Mouse (Mus musculus) adrenal gland, postnatal 4 days (tissue): ENCODE measurements around the gene Stac2. TPM values are rescaled to one million over a fixed set of nuclear protein-coding genes. Genes with fewer than 3 reads are reported as not detected.

ENCODE experiments used
- DNase-seq, 2 experiments: peaks; one replicate each; pipeline ENCODE4 v3.0.0; 2021 to 2022; ENCODE audit warnings: low spot score in 2 of 2, mixed read lengths in 2 of 2
- long read RNA-seq, 2 experiments: library from polyadenylated mRNA; stranded (forward); transcript quantifications; one replicate each; pipeline ENCODE4 v2.0.0; 2021
- total RNA-seq, 2 experiments: library from RNA; stranded (reverse); gene quantifications; 2 replicates each; pipeline ENCODE4 v1.2.3; 2021

The Stac2 gene
- 1 to 10 TPM; 4.1 to 4.8 TPM for total RNA-seq
- long read RNA-seq, experiment 1, partial matches to known transcripts = 0 of 1 reads
- long read RNA-seq, experiment 1, other reads (novel, unspliced or antisense) = 0 of 1 reads
- long read RNA-seq, experiment 2, partial matches to known transcripts = 0 of 2 reads
- long read RNA-seq, experiment 2, other reads (novel, unspliced or antisense) = 2 of 2 reads

DNA sequence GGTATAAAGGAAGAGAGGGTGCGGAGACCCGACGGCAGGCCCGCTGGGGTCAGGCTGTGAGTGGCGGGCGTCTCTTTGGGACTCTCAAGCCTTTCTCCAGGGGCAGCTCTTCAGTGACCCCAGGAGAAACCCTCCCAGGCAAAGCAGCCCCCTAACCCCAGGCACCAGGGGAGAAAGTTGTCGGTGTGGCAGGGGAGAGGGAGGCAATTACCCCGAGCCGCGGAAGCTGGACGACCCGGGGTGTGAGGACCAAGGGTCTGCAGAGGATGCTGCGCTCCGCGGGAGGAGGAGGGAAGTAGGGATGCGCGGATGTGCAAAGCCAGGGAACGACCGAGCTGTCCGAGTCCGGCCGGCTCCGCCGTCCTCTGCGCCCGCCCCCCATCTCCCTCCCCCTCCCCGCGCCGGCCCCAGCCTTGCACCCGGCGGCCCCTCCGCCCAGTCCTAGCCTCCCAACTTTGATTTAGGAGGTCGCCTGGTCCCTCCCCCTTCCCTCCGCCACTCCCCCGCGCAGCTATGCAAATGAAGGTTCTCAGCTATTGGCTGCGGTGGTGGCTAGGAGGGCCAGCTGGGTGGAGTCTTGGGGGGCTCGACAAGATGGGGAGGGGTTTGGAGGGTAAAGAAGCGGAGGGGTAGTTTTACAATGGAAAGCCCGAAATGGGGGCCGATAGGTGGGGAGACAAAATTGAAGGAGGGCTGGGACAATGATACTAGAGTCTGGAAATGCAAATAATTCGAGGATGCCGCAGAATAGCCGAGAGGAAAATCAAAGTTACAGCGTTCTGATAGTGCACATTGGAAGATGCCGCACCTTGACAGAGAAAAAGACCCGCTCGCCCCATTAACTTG, at the start of gene Stac2:
Stac2 (minus strand) TSS at position 474 of the 846 bp plus-strand sequence.
- peak; percentile 47 to 59 for DNase-seq

DNA sequence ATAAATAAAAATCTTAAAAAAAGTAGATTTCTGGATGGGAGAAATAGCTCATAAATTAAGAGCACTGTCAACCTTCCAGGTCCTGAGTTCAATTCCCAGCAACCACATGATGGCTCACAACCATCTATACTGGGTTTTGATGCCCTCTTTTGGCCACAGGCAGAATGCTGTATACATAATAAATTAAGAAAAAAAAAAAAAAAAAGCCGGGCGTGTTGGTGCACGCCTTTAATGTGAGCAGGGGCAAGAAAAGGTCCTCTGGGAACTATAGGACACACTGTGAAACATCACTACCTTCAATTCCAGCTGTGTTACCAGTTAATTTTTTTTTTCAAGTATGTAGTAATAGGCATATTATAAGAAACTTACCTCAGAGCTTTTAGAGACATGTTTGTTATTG, 48.1 kb upstream of the Stac2 start:
- no peak for DNase-seq

DNA sequence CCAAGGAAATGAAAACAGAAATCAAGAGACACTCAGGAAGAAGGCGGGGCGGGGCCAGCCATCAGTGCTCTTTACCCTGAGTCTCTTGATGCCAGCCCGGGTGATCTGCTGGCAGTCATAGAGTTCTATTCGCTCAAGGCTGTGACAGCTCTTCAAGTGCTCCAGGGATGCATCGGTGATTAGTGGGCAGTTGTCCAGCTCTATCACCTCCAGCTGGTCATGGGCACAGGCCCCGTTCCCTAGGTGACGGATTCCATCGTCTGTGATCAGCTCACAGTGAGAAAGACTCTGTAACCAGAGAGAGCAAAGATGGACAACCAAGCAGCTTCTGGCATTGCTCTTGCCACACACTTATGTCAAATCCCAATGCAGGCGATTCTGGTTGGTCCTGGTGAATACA, 37.3 kb upstream of the Stac2 start:
- no peak for DNase-seq

DNA sequence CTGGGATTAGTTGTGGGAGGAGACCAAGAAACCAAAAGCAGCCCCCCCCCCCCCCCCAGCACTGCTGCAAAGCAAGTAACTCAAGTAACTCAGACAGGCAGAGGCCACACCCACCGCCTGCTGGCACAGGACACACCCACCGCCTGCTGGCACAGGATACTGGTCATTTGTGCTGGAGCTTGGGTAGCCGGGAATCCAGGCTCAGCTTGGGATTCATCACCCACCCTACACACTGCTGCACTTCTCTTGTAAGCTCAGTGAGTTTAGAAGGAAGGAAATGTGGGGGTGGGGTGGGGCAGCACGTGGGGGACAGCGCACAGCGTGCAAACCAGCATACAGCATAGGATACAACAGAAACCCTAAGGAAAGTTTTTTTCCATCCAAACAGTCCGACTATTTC, 35.0 kb upstream of the Stac2 start:
- DNase-seq = no peak

DNA sequence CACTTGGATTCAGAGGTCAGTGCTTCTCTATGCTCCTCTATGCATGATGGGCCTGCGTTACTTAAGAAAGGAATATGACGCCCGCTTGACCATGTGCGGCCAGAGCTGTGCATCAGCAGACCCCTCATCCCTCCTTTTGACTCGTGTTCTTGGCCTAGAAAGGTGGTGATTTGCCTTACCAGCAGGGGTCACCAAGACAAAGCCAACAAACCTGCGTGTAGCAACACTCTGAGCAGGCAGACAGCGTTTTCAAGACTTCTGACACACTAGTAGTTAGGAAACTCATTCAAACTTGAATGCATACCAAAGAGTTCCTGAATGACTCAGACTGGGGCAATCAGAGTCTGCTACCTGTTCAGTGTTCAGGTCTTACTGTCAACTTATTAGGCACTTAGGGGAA, 33.3 kb upstream of the Stac2 start:
- DNase-seq = no peak

DNA sequence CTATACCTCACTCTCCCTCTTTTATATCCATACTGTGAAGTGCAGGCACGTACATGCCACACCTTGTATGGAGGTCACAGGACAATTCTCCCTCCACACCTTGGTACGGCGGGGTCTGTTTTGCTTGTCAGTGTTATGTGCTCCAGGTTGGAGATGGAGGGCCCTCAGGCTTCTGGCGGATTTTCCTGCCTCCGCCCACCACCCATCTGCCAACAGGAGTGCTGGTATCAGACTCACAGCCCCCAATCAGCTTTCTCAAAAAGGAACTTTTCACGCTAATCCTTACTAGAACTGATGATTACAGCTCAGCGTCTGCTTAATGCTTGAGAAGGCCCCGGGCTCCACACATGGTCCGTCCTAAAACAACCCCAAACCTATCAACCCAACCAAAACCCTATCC, 32.9 kb upstream of the Stac2 start:
- DNase-seq = no peak

DNA sequence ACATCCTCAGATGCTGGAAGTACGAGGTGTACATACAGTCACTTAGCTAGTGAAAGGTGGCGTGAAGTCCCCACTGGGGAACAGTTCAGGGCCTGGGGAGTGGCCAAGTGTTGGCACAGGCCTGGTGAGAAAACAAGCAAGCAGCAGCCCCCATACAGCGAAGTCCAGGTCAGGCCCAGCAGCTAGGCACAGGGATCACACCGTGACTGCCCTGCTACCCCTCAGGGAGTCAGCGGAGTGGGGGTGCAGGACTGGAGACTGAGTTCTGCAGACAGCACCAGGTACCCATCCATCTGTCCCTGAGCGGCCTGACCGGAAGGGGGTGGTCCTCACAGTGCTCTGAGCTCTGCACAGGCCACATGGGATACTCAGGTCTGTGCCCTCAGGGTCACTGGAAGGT, 29.5 kb upstream of the Stac2 start:
- DNase-seq = no peak

DNA sequence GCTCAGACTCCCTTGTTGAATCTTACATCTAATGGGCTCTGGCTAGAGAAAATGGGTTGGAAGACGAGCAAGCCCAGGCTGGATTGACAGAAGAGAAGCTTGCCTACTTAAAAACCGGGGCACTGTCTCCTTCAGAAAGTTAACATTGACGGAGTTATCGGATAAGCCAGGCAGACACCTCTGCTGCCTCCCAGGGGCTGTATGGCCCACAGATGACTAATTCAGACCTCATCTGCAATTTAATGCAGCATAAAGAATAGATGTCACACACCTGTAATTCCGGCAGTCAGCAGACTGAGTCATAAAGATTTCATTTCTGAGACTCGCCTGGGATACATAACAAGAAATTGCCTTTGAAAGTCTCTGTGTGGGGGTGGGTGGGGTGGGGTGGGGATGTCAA, 27.2 kb upstream of the Stac2 start:
- no peak for DNase-seq

DNA sequence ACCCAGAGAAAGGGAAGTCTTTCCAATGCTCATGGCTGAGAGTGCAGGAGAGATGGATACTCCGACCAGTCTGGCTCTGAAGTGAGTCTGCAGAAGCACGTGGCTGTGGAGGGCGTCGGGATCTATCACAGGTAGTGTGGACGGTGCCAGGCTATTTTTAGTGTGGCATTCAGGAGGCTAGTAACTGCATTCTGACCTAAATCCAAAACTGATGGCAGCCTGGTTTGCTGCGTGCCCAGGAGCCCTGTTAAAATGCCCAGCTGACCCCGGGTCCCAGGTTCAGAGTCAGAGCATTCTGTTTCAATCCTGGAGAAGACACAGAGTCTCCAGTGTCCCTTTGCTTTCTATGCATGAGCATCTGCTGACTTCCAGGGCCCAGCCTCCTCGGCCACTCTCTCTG, 23.8 kb upstream of the Stac2 start:
- DNase-seq = no peak

DNA sequence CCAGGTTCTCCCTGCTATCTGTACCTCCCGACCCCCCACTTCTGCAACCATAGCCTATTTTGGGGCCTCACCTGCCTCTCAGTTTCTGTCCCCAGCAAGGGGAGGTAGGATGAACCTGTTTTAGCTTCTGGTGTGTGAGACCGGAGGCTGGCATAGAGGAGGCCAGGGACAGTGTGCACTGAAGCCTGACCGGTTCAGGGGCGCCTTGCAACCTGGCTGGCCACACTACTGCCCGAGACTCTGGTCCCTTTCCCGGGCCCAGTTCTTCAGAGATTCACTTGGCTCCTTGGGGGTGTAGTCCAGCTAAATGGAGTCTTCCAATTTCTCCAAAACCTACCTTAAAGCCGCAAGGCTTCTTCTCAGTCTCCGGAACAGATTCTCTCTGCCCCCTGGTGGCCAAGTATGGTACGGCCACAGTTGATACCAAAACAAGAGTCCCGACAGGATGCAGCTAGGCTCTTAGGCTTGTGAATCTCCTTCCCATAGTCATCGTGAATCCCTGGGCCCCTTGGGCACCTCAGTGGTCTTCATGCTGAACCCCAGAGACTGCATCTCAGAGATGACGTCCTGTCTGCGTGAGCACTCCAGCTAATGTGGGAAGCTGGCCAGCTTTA, 22.0 kb upstream of the Stac2 start:
- DNase-seq = peak; percentile 72 to 81

DNA sequence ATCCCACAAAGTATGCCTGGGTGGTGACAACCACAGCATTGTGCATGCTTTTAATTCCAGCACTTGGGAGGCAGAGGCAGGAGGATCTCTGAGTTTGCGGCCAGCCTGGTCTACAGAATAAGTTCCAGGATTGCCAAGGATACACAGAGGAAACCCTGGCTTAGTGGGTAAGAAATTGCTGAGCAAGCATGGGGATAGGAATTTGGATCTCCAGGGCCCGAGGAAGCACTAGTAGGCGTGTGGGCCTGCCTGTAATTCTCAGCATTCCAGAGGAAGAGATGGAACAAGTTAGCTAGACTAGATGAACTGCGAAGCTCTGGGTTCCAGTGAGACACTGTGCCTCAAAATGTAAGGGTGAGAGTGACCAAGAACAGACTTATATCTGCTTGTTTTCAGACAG, 20.2 kb upstream of the Stac2 start:
- no peak for DNase-seq

DNA sequence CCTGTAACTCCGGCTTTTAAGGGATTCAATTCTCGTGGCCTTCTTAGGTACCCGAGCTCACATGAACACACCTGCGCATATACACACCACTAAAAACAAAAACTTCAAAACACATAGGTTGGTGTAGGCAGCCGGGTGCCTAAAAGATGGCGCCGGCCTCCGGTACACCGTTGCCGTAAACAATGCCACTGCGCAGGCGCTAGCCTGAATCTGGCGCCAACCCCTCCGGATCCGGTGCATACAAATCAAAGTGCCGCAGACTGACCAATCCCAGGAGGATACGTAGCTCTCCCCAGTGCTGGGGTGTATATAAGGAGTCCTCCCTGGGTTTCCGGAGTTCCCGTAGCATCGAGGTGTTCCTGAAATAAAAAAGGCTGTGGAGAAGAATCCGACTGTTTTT, 14.0 kb upstream of the Stac2 start:
- no peak for DNase-seq

DNA sequence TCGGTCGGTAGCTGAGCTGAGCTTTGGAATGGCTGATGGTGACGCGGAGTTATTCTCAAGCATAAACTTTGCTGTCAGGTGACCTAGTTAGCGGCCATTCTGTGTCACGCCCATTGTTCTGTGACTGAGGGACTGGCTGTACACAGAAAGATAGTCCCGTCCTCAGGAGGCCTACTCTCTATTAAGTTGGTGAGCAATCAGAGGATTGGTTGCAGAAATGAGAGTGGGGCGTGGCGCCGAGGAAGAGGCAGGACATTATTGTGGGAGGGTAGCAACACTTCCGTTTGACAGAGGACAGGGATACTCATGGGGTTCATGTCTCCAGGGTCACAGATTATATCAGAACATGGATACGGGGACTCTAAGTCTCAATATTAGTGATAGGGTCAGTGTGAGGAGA, 12.9 kb upstream of the Stac2 start:
- DNase-seq = no peak

DNA sequence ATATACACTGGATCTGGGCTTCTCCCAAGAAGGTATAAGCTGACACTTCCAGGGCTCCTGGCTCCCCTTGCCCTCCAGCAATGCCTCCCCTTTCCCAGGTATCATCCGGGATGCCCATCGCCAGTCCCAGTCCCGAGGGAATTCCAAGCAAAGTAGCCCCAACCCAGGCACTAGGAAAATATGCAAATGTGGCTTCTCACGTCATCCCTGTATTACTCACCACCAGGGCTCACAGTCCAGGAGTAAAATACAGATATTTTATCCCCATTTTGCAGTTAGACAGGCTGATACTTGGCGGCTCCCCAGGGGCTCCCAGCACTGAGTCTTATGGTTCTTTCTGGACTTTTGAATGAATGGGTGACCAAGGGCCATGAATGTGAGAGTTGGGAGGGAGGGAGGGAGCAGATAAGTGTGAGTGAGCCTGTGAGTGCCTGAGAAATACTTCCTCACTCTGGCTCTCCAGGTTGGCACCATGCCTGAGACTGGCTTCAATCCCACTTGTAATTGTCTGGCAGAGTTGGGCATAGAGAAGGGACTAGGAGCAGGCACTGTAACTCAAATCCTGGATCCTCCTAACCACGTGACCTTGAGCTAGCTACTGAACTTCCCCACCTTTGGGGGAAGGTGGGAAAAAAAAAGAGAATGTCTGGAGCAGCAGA, 8.8 kb upstream of the Stac2 start:
- no peak for DNase-seq

DNA sequence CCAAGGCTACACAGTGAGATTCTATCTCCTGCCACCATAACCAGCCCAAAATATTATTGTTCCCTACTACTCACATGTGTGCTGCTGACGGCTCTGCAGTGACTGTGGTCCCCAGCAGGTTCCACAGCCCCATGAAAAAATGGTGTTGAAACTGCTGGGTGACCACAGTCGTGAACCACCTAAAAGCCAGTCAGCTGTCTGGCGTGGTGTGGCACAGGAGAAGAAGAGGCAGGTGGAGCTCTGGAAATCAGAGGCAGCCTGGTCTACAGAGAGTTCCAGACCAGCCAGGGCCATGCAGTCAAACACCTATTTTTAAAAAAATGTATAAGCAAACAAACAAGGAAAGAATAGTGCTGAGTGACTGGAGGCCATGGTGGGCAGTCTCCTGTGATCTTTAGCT, 8.2 kb upstream of the Stac2 start:
- DNase-seq = no peak

DNA sequence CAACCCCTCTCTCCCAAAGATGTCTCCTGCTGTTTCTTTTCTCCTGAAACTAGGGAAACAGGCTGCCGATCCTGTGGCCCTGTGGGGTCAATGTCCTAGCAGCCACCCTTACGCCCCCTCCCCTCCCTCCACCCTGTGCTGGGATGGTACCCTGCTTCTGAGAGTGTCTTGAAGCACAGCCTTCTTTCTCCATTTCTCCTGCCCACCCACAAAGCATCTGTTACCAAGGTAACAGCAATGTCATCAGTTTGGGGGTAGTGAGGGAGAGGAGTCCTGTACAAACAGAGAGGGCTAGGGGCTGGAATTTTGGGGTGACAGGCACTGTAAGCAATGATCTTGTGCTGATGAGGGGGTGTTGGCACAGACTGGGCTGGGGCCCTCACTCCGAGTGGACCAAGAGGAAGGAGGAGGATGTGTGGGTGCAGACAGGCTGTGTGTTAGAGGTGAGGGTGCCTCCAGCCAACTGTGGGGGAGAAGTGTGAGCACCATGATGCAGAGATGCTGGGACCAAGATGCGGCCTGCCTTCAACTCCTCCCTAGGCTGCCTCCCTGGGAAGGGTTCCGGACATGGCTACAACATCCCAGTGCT, 6.9 kb upstream of the Stac2 start:
- no peak for DNase-seq

DNA sequence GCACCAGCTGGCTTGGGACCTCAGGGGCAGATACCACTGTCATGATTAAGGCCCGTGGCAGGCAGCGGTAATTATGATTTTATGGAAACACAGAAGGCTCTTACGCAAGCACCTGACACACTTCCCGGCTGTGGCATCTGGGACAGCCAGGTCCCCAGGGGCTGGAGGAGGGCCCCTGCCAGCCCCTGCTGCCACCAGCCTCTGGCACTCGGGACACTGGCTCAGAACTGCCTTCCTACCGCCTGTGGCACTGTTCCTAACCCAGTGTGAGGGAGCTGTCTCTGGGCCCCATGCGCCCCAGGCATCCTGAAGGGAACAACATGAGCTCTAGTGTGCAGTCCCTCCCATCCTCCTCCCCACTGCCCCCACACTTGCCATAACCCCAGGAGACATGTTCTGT, 6.4 kb upstream of the Stac2 start:
- DNase-seq = no peak

DNA sequence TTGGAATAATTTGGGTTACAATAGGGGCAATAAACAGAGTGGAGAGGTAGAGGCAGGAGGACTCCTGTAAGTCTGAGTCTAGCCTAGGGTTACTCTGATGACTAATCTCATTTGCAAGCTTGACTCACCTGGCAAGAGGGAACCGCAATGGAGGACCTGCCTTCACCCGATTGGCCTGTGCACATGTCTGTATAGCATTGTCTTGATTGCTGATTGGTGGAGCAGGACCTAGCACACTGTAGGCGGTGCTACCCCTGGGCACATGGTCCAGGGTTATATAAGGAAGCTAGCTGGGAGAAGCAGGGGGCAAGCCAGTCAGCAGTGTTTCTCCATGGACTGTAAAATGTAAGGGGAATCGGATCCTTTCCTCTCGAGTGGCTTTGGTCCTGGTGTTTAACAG, 4.7 kb upstream of the Stac2 start:
- no peak for DNase-seq

DNA sequence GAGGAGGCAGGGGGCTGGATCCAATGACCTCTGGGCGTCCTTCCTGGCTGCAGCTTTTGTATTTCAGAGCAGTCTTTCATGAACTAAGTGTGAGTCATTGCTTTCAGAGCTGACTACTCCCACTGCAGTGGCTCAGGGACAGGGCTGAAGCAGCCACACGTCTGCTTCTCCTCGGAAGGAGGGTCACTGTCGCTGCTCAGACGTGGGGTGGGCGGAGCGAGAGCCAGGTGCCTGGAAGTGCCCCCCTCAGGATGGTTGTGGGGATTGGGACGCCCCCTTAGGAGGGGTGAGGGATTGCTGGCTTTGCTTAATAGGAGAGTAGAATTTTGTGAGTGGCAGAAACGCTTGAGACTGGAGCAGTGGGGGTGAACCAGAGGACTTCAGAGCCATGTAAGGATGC, 4.2 kb upstream of the Stac2 start:
- no peak for DNase-seq

DNA sequence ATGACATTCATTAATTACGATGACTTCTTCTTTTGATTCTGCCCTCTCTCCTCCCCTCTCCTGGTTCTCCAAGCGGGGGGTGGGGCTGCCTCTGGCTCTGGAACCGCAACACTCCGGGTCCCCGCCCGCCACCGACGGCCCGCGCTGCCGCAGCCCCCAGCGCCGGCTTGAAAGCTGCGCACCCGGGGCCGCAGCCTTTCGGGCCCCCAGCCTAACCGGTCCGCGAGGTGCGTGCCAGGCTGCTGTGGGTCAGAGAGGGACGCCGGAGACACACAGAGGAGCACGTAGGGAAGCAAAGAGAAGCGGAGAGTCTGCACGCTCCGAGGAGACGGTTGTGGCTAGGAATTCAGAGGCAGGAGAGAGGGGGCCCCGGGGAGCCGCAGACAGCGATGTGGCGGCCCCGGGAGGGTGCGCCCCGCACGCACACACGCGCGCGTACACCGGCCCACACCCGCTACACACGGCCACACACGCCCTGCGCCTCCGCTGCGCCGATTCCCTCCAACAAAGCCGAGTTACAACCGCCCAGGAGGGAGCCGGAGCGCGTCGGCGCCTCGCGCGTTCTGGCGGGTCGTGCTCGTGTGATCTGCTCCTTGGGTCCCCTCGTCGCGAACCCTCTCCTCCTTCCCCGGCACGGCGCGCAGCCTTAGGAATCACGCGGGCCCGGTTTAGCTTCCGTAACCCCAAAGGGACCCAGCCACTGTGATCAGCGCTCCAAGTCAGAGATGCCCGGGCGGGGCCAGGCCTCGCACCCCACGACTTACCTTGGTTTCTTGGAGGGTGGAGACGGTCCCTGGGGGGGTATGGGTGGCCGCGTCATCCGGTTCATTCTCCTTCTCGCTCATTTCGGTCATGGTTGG, 903 bp downstream of the Stac2 start:
- no peak for DNase-seq

DNA sequence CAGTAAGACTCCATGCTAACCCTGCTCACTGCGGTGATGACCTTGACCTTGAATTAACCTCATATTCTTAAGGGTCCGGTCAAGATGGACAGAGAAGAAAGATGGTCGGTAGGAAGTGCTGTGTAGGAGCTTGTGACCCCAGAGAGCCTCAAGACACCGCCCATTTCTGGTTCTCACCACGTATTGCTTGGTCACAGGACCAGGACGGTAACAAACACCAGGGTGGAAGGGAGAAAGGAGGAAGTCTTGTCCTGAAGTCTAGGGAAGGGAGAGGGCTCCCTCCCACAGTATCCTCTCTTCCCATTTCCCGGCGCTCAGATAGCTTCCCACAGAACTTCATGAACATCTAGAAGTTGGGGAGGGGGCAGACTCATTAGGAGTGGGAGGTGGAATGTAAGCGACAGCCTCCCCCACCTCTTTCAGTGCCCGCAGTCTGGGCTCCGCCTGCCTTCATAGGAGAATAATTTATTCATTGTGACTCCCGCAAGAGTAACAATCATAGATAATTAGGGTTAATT, 1.6 kb downstream of the Stac2 start:
- DNase-seq = no peak
